Mouse (Mus musculus): Measurements from ENCODE around the gene Slf2.

GRCm38 (mm10) chr19:45031780-45032179 is 100.8 kb downstream of the Slf2 start:
- TF ChIP-seq SIN3A (IDR thresholded peaks at IDR 0.05; ENCODE audit: low read length) (peak; percentile 56), GABPA (IDR thresholded peaks at IDR 0.05; ENCODE audit: low read depth, low read length) (no peak), ELF1 (IDR thresholded peaks at IDR 0.05; ENCODE audit: low read depth, low read length) (no peak)

All from MEL (cell line).